Mouse (Mus musculus) adipocyte (in vitro differentiated cells): ENCODE data around the gene Slc24a4.
"Not testable (repeated sequence)": the region's sequence is repeated elsewhere in the genome, so short reads cannot be mapped to it uniquely, and the experiment has no call there.

ENCODE experiments used
- DNase-seq: peaks from one replicate; pipeline ENCODE4 v3.0.0-alpha.2; 2016; ENCODE audit warnings: low spot score

Slc24a4 gene

GRCm38 (mm10) chr12:102166691-102167261, 38.2 kb downstream of the Slc24a4 start:
- no peak for DNase-seq

DNA sequence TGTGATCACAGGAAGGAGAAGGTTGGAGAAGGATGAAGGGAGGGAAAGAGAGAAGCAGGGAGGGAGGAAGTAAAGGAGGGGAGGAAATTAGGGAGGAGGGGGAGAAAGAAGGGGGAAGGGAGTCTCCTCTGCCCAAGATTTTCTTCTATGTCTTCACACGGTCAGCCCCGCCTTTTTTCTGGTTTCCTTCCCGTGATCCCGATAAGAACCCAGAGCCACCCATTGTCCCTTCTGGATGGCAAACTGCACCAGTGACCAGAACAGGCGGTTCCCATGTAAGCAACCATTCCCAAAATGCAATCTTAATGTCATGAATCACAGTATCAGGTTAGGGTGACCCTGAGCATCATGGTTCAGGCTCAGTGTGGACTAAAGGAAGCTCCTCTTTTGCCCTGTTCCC, 38.8 kb downstream of the Slc24a4 start:
- no peak for DNase-seq

DNA sequence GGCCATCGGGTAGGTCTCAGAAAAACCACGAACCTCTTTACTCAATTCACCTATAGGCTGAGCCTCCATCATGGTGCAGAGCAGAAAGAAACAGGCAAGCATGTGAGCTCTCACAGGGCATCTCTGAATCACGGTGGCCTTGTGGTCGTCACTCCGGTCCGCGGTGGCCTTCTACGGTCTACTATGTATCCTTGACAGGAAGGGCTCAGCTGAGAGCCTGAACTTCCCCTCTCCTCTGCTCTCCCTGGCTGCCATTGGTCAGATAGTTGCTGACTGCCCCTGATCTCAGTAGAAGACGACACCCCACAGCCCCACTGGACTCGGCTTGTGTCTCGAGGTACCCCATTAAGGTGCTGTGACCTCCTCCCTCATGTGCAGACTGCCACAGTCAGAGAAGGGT, 44.2 kb downstream of the Slc24a4 start:
- DNase-seq = no peak

- no peak for DNase-seq
These were observed 44.8 kb downstream of the Slc24a4 start for GRCm38 (mm10) chr12:102173345-102173744.

DNA sequence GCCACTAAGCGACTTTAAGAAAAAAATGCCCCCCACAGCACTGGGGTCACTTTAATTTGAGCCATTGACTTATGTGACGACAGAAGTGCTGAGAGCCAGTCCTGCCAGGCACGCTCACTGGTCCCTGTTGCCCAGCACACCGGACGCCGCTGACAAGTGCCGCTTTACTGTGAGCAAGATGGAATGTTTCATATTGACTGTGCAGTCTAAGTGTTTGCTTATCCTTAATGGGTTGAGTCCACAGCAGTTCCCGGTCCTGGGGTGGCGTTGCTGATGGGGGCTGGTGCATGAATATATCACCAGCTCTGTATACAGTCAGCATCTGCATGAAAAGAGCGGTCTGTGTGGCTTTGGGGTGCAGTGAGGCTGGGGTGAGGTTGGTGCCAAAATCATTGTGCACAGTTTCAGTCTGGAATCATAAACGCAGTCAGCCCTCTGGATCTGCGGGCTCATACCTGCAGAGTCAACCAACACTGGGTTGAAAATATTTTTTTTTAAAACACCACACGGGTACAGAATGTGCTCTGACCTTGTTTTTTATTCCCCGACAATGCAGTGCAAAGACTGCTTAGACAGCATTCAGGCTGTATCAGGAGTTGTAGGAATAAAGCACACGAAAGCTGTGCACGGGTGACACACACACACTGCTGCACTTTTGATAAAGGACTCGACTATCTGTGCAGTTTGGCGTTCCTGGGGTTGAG, 52.0 kb downstream of the Slc24a4 start:
- DNase-seq = no peak

DNA sequence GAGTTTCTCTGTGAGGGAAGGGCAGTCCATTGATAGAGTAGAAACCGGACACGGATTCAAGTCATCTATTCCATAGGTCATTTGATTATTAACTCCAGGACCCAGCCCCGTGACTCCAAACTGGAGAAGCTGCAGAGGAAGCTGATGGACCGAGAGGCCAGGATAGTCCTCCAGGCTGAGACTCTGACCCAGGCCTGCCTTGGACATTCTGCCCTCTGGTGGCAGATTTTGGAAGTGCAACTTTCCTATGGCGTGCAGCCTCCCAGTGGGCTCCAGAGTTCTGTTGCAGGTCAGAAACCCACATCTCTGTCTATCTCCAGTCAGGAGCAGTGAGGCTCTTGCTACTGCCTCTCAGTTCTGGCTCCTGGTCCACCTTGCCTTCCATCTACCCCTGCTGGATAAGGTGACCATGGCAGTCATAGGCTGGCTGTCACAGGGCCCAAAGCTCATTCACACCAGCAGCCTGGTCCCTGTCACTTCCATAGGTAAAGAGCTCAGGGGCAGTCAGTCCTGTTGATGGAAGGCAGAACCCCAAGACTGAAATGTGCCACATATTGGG, 53.3 kb downstream of the Slc24a4 start:
- peak; percentile 24 for DNase-seq

DNA sequence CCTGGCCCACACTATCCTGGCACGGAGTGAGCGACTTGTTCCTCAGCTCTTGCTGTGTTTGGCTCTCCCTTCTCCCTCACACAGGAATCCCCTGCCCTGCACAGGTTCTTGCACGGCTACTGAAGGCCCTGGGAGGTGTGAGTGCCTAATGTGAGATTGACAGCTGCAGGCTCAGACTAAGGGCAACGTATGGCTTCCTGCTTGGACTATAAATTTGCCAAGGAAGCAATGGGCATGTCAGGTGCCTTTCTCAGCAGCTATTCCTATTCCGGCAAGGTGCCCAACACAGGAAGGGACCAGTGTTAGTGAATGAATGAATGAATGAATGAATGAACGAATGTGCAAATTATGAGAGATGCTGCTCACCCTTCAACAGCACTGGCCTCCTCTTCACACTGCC, 54.1 kb downstream of the Slc24a4 start:
- no peak for DNase-seq

- DNase-seq = no peak
These were observed 54.7 kb downstream of the Slc24a4 start for GRCm38 (mm10) chr12:102183201-102183600.

DNA sequence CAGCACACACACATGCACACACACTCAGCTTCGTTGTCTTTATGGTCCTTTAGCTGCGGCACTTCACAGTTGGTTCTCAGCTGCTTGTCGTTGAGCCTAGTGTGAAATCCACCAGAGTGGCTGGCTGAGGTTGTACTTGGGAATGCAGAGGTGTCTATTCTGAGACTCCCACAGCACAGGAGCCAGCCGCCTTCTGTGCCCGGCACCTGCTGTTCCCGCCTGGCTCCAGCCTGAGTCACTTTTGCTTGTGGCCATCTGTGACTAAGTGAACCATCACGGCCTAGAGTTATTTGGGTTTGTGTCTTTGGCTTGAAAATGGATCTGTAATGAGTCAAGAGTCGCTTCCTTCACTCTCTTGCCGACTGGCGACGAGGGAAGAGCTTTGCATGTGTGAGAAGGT, 62.3 kb downstream of the Slc24a4 start:
- DNase-seq = no peak

DNA sequence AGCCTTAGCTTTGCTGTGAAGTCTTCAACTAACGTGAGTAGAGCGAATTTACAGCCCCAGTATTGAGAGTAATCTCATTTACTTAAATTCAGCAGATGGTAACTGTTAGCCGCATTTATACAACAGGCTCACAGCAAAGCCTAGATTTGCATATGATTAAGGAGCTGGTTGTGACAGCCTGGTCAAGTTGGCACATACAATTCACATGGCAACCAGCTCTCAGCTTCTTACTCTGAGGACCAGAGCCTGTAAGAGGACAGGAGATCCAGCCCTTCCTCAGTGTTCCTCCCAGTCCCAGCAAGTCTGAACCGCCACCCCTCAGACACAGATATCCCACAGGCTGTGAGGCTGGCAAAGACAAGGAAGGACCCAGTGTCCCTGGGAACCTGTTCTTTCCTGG, 73.0 kb downstream of the Slc24a4 start:
- peak; percentile 27 for DNase-seq

DNA sequence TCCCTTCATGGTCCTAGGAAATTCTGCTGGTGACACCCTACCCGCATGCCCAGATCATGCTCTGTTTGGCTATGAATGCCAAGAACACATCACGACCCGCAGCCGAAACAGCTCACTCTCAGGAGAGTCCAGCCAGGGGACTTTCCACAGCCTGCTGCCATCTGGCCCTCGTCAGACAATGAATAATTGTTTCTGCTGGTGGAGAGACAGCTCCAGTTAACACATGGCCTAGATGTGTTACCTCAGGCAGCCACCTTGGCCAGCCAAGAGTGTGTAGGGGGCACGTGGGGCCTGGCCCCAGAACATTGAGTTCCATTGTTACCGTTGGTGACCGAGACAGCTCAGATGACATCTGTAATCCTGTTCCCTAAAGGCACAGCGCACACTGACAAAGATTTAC, 74.4 kb downstream of the Slc24a4 start:
- DNase-seq = peak; percentile 90

GRCm38 (mm10) chr12:102206471-102206870, 77.9 kb downstream of the Slc24a4 start:
- no peak for DNase-seq

DNA sequence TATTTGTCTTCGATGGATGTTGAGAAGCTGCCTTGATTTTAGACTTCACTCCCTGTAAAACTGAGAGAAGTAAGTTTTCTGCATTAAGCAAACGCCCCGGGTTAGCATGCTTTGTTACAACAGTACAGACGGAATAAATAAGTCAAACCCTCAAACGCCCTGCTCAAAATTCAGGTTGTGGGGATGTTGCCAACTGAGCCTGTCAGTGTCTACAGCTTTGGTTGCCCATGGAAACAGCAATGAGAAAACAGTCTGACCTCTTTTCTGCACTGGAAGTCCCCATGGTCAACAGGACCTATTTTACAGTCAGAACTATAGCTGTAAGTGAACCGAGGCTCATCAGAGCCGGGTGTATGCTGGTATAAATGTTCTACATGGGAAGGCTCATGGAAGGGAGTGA, 78.7 kb downstream of the Slc24a4 start:
- no peak for DNase-seq

DNA sequence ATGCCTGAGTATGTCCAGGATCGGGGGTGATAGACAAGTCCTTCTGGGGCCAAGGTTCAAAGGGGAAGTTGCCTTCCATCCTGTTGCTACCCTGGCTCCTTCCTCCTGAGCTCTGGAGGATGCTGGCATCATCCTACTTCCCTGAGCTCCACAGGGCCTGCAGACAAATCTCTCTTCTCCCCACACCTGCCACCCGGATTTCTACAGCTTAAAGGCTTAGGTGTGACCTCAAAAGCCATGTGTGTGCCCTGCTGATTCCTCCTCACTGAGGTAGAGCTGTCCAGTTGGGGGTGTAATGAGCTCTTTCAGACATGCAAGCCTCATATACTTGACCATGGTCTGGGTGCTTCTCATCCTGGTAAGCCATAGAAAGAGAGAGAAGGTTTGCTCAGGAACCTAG, 82.3 kb downstream of the Slc24a4 start:
- no peak for DNase-seq

DNA sequence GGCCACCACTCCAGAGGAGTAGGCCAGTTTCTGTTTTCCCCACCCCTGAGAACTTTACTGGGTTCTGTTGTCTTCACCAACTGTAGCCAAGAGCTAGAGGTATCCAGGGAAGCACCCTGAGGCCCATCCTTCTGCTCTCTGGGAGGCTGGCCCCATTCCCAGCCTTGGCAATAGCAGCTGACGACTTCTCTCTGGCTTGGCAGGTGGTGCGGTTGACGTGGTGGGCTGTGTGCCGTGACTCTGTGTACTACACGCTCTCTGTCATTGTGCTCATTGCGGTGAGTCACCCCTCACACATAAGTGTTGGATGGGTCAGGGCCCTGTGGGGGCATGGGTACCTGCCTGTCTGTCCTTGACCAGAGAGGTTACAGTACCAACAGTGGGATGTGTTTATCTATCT, 94.9 kb downstream of the Slc24a4 start:
- DNase-seq = no peak

- DNase-seq = not testable (repeated sequence)
These were observed 95.6 kb downstream of the Slc24a4 start for GRCm38 (mm10) chr12:102224112-102224511.

DNA sequence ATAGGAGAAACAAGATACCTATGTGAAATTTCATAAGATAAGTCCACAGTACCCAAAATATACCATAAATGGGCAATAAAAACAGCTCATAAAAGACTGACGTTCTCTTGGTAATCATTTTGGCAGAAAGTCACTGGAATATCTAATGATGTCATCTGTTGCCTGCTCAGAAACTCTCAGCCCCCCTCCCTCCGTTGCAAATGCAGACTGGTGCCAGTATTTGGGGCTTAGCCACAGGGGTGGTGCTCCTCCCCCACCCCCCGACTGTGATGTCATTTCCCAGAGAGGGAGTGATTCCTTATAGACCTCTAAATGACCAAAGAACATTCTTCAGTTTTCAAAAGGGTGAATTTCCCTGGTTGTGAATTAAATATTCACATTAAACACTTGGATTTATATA, 96.6 kb downstream of the Slc24a4 start:
- DNase-seq = no peak

DNA sequence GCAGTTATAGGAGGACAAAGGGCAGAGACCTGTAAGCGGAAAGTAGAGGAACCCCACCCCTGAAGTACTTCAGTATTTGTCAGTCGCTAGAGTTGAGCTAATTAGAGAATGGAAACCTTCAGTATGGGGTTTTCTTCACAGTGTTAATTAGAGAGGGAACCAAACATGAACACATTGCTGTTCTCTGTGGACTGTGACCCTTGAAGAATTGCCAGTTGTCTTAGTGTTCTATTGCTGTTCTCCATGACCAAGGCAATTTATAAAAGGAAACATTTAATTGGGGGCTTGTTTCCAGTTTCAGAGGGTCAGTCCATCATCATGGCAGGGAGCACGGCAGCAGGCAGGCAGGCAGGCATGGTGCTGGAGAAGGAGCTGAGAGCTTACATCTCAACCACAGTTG, 107.0 kb downstream of the Slc24a4 start:
- DNase-seq = no peak

- no peak for DNase-seq
These were observed 107.8 kb downstream of the Slc24a4 start for GRCm38 (mm10) chr12:102236317-102236716.

GRCm38 (mm10) chr12:102242076-102242722, 113.7 kb downstream of the Slc24a4 start:
- no peak for DNase-seq

DNA sequence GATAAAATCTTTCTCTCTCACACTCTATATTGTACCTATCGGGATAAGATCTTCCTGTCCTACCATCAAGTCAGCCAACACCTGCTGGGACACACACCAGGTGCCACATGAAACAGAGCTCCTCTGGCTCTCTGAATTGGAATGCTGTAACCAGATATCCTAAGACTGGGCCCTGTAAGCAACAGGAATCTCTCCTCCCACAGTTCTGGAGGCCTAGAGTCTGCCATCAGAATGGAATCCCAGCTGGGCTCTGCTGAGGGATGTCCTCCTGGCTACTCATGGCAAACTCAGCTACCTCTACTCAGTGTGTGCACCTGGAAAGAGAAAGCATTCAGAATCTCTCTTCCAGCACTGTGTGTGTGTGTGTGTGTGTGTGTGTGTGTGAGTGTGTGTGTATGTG, 115.4 kb downstream of the Slc24a4 start:
- no peak for DNase-seq

- DNase-seq = no peak
These were observed 117.7 kb downstream of the Slc24a4 start for GRCm38 (mm10) chr12:102246226-102246625.

GRCm38 (mm10) chr12:102248104-102248503, 119.6 kb downstream of the Slc24a4 start:
- no peak for DNase-seq
